Mouse (Mus musculus): ENCODE data around the gene Nfkbie. TPM values are rescaled to one million over a fixed set of nuclear protein-coding genes. Genes with fewer than 3 reads are reported as not detected.

Nfkbie gene
- total and polyA plus RNA-seq, 3 experiments, result 78.7 to 136 (median 90.0) TPM

- DNase-seq (ENCODE audit: extremely low read depth), result no peak
- 0 out of 4 replicates have a peak, but pooled peaks cover 0 to 4% of the 10 kb centered on the region in 2 experiments for H3K4me1 ChIP-seq (ENCODE audit: control insufficient read depth in 1 of 2, insufficient read depth in 2 of 2)
- H3K27ac ChIP-seq (ENCODE audit: insufficient read depth, low read depth), result no peak overlapping the region
- no peak overlapping the region for H3K4me3 ChIP-seq (replicated peaks in 1 of 3; ENCODE audit: low read depth in 2 of 3, low read length in 2 of 3, poor library complexity in 1 of 3)
- no peaks in the 10 kb centered on the region for H3K36me3 ChIP-seq (replicated peaks in 1 of 2; ENCODE audit: control insufficient read depth in 1 of 2, insufficient read depth in 1 of 2, low read length in 1 of 2)
- in situ Hi-C loops (cut with MboI; ENCODE audit: low pct_ligation_motif_present, low pct_unique_long_range_greater_than_20kb, low sequenced_read_pairs) (no loop called here), dilution Hi-C loops (cut with MboI; ENCODE audit: extremely low pct_ligation_motif_present, extremely low pct_unique_long_range_greater_than_20kb, low sequenced_read_pairs) (no loop called here)
- no peak for TF ChIP-seq NELFE (IDR thresholded peaks at IDR 0.05; ENCODE audit: low read depth, low read length)
- TF ChIP-seq RCOR1 (conservative IDR thresholded peaks at IDR 0.05; ENCODE audit: low read depth, low read length), result no peak
- TF ChIP-seq POLR2AphosphoS2 (IDR thresholded peaks at IDR 0.05; ENCODE audit: low read depth, low read length), result no peak
- TF ChIP-seq E2F4 (IDR thresholded peaks at IDR 0.05; ENCODE audit: insufficient replicate concordance, low read depth, low read length), result no peak
- no peak for TF ChIP-seq MAZ (IDR thresholded peaks at IDR 0.05; ENCODE audit: low read depth, low read length)
- no peak for TF ChIP-seq UBTF (IDR thresholded peaks at IDR 0.05; ENCODE audit: low read depth, low read length)
- no peak for TF ChIP-seq RAD21 (IDR thresholded peaks at IDR 0.05; ENCODE audit: low read depth, low read length)
- TF ChIP-seq GABPA (IDR thresholded peaks at IDR 0.05; ENCODE audit: insufficient replicate concordance, low read depth, low read length), result no peak
- no peak for TF ChIP-seq TCF12 (IDR thresholded peaks at IDR 0.05; ENCODE audit: low read depth, low read length)
- TF ChIP-seq BHLHE40 (IDR thresholded peaks at IDR 0.05; ENCODE audit: low read depth, low read length), result no peak
- TF ChIP-seq CHD1 (IDR thresholded peaks at IDR 0.05; ENCODE audit: low read depth, low read length), result no peak
- TF ChIP-seq KAT2A (IDR thresholded peaks at IDR 0.05; ENCODE audit: insufficient replicate concordance, low read length), result no peak
- TF ChIP-seq MAFK (IDR thresholded peaks at IDR 0.05; ENCODE audit: insufficient replicate concordance, low read length), result no peak
- no peak for TF ChIP-seq EP300 (IDR thresholded peaks at IDR 0.05; ENCODE audit: low read length)
- no peak for TF ChIP-seq ZMIZ1 (IDR thresholded peaks at IDR 0.05; ENCODE audit: low read depth, low read length)
- TF ChIP-seq USF1 (IDR thresholded peaks at IDR 0.05; ENCODE audit: low read depth, low read length), result no peak
- TF ChIP-seq MYC (IDR thresholded peaks at IDR 0.05; ENCODE audit: low read depth, low read length), result no peak
- no peak for TF ChIP-seq ZKSCAN1 (IDR thresholded peaks at IDR 0.05; ENCODE audit: borderline replicate concordance, low read depth, low read length)
- TF ChIP-seq NRF1 (IDR thresholded peaks at IDR 0.05; ENCODE audit: low read depth, low read length), result no peak
- no peak overlapping the region for H3K9ac ChIP-seq (ENCODE audit: insufficient read depth, low read depth)
- H3K4me2 ChIP-seq (ENCODE audit: insufficient read depth, low read depth, poor library complexity, severe bottlenecking), result no peak overlapping the region
- no peaks in the 10 kb centered on the region for H3K9me3 ChIP-seq (replicated peaks; ENCODE audit: low read length)
- H3K27me3 ChIP-seq (replicated peaks), result peaks cover 33% of the 10 kb centered on the region
- H3K79me2 ChIP-seq (replicated peaks; ENCODE audit: control insufficient read depth, extremely low read depth, insufficient read depth, poor library complexity, severe bottlenecking), result no peaks in the 10 kb centered on the region
Observed at GRCm38 (mm10) chr17:45526571-45526970, 28.9 kb upstream of the Nfkbie start.

- Histone ChIP-seq H3K9ac (ENCODE audit: insufficient read depth, low read depth) (no peak overlapping the region), H3K4me3 (replicated peaks in 1 of 3; ENCODE audit: low read depth in 2 of 3, low read length in 2 of 3, poor library complexity in 1 of 3) (no peak overlapping the region), H3K79me2 (replicated peaks; ENCODE audit: control insufficient read depth, extremely low read depth, insufficient read depth, poor library complexity, severe bottlenecking) (no peaks in the 10 kb centered on the region), H3K36me3 (replicated peaks in 1 of 2; ENCODE audit: control insufficient read depth in 1 of 2, insufficient read depth in 1 of 2, low read length in 1 of 2) (no peaks in the 10 kb centered on the region), H3K27me3 (replicated peaks) (peaks cover 62% of the 10 kb centered on the region), H3K4me1 (ENCODE audit: control insufficient read depth in 1 of 2, insufficient read depth in 2 of 2) (peaks cover 0 to 6% of the 10 kb centered on the region in 2 experiments; a peak in 1 of 4 replicates), H3K27ac (ENCODE audit: insufficient read depth, low read depth) (no peak overlapping the region), H3K9me3 (replicated peaks; ENCODE audit: low read length) (no peaks in the 10 kb centered on the region), H3K4me2 (ENCODE audit: insufficient read depth, low read depth, poor library complexity, severe bottlenecking) (no peak overlapping the region)
- in situ Hi-C loops (cut with MboI; ENCODE audit: low pct_ligation_motif_present, low pct_unique_long_range_greater_than_20kb, low sequenced_read_pairs) (no loop called here), dilution Hi-C loops (cut with MboI; ENCODE audit: extremely low pct_ligation_motif_present, extremely low pct_unique_long_range_greater_than_20kb, low sequenced_read_pairs) (no loop called here)
- TF ChIP-seq GABPA (IDR thresholded peaks at IDR 0.05; ENCODE audit: insufficient replicate concordance, low read depth, low read length) (no peak), ELF1 (IDR thresholded peaks at IDR 0.05; ENCODE audit: low read depth, low read length) (no peak), SMC3 (IDR thresholded peaks at IDR 0.05; ENCODE audit: low read depth, low read length) (no peak), ZKSCAN1 (IDR thresholded peaks at IDR 0.05; ENCODE audit: borderline replicate concordance, low read depth, low read length) (no peak), MAX (IDR thresholded peaks at IDR 0.05; ENCODE audit: low read length) (no peak), CTCF (conservative IDR thresholded peaks at IDR 0.05 in 1 of 2, IDR thresholded peaks at IDR 0.05 in 1 of 2; ENCODE audit: low read depth in 2 of 2, low read length in 2 of 2) (no peak), POLR2A (IDR thresholded peaks at IDR 0.05; ENCODE audit: low read depth, low read length) (no peak), NELFE (IDR thresholded peaks at IDR 0.05; ENCODE audit: low read depth, low read length) (no peak), IRF4 (IDR thresholded peaks at IDR 0.05; ENCODE audit: low read depth, low read length) (no peak), RCOR1 (conservative IDR thresholded peaks at IDR 0.05; ENCODE audit: low read depth, low read length) (no peak), MEF2A (IDR thresholded peaks at IDR 0.05; ENCODE audit: borderline replicate concordance, low read depth, low read length) (no peak), MXI1 (IDR thresholded peaks at IDR 0.05; ENCODE audit: low read depth, low read length) (no peak), JUN (IDR thresholded peaks at IDR 0.05; ENCODE audit: insufficient read depth, low read depth, low read length) (no peak), PAX5 (IDR thresholded peaks at IDR 0.05; ENCODE audit: low read length) (no peak), CHD1 (IDR thresholded peaks at IDR 0.05; ENCODE audit: low read depth, low read length) (no peak), USF1 (IDR thresholded peaks at IDR 0.05; ENCODE audit: low read depth, low read length) (no peak), RAD21 (IDR thresholded peaks at IDR 0.05; ENCODE audit: low read depth, low read length) (no peak), UBTF (IDR thresholded peaks at IDR 0.05; ENCODE audit: low read depth, low read length) (no peak), E2F4 (IDR thresholded peaks at IDR 0.05; ENCODE audit: insufficient replicate concordance, low read depth, low read length) (no peak)
- DNase-seq (ENCODE audit: extremely low read depth), result no peak
Observed at GRCm38 (mm10) chr17:45530346-45530782, 25.1 kb upstream of the Nfkbie start.

Measured in CH12.LX (cell line).